Mouse (Mus musculus) gastrocnemius, postnatal 10 days (tissue): ENCODE results near the gene Dlgap3. TPM values are rescaled to one million over a fixed set of nuclear protein-coding genes. Genes with fewer than 3 reads are reported as not detected.

Experiments
- DNase-seq: peaks from one replicate; pipeline ENCODE4 v3.0.0; 2021; ENCODE audit warnings: mixed read lengths
- total RNA-seq, 2 experiments: library from RNA; stranded (reverse); gene quantifications; 2 replicates each; pipeline ENCODE4 v1.2.3; 2021

Dlgap3 gene
- total RNA-seq, 2 experiments from 2014 or later = 0.68 to 0.78 TPM

DNA sequence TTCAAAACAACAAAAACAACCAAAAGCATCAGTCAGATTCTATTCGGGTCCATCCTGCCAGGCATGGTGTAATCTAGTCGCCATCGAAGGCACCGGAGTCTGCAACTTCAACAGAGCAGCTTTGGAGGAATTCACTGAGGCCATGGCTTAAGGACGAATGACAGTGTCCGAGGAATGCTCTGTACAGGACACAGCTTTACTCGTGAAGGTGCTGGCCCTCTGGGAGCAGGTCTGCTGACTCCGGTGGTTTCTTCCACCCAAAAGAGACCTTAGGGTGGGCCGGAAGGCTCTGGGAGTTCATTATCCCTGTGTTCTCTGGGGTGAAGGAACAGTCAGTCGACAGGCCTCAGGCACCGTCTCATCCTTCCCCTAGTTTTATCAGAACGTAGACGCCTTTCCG is 92.6 kb downstream of the Dlgap3 start:
- DNase-seq = no peak

DNA sequence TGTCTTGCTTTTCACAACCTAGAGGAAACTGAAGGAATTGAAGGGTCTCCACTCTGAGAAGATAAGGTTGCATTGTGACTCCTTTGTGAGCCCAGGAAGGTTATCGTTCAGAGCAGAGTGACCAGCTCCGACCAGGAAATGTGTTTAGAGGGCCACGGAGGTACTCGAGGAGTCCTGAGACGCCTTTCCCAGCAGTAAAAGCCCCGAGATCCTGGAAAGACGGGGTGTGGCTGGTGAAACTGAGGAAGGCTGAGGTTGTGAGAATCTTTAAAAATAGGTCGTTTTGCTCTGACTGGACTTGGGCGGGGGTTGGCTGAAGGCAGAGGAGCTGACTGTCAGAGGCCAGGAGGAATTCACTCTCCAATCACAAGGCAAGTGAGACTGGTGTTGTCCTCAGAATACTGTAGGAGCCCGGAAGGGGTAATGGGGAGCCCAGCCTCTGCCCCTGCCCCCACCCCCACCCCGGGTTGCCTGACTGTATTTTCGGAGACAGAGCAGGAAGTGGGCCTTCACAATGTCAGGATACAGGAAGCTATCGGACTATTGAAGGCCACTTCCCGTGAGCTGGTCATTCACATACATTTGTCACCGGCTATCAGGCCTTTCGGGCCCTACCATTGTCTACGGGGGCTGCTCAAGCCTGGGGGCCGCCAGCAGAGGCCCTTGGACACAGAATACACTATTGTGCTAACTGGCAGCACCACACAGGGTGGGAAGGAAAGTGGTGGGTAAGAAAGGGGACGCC is 94.6 kb downstream of the Dlgap3 start:
- DNase-seq = no peak

DNA sequence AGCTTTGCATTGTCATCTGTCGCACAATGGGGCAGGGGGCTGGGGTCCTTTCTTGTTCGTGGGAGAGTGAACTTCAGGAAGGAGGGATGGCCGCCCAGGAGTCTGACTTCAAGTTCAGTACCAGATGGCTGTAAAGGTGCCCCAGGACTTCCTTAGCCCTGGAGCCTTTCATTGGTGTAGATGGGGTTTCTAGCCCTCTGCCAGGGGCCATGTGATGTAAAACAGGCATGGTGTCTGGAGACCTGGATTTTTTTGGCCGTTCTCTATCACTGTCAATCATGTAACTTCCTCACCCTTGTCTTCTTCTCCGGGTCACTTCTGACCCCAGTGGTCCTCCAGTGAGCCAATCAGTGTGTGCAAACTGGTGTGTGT is 95.2 kb downstream of the Dlgap3 start:
- DNase-seq = no peak

DNA sequence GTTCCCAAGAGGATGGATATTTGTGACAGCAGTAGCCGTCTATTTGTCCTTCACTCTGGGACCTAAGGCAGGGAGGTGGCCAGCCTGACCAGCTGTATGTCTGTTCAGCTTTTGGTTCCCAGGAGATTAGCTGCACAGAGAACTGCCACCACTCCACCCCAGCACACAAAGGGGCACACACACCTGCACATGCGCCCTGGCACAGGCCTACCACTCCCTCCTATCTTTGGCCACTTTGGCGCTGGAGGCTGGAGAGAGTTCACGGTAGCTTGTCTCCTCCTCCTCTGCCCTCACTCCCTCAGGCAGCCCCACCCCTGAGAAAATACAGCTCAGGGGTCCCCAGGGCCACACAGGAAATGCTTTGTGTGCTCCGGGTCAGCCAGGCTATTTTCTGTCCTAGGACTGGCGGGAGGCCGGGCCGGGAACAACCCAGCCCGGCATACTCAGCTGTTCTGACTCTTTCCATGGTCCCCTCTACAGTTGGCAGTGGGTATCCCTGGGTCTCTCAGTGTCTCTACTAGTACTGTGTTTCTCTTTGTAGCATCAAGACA is 109.5 kb downstream of the Dlgap3 start:
- DNase-seq = peak; percentile 29

DNA sequence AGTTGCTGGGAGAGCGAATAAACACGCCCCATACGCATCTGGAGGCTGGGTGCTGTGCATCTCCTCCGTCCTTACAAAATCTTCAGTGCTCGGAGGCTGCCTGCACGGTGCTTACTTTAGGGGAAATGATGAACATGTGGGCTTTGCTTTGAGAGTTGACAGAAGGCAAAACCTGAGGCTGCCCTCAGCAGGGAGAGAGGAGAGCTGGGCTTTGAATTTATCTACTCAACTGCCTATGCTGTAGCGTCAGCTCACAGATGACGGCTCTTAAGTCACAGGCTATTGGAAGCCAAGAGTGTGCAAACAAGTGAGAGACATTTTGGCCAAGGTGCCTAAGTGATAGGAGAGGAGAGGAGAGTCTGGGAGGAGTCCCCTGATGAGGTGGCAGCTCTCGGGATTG is 110.2 kb downstream of the Dlgap3 start:
- DNase-seq = no peak

Other genes with a start within 250 kb of the Dlgap3 start
- 10 to 100 TPM; 21.6 to 32.1 TPM for gene Zmym4, start 201.1 kb upstream of the Dlgap3 start, total RNA-seq
- gene Sfpq, start 147.9 kb upstream of the Dlgap3 start, total RNA-seq = 100 to 1,000 TPM in 1 of 2 experiments, 10 to 100 TPM in 1; 97.8 to 138 TPM
- 1 to 10 TPM; 3.8 to 5.3 TPM for gene Zmym1, start 108.1 kb upstream of the Dlgap3 start, total RNA-seq
- gene Zmym6, start 91.8 kb upstream of the Dlgap3 start, total RNA-seq = 1 to 10 TPM; 7.9 to 9.8 TPM
- 1 to 10 TPM; 1.1 to 1.5 TPM for gene Tmem35b, start 45.5 kb upstream of the Dlgap3 start, total RNA-seq
- 10 to 100 TPM; 29.1 to 32.7 TPM for gene Smim12, start 74.6 kb downstream of the Dlgap3 start, total RNA-seq
- 10 to 100 TPM; 12.7 to 16.1 TPM for gene Gja4, start 144.8 kb downstream of the Dlgap3 start, total RNA-seq
- not detected for gene Gjb3, start 161.6 kb downstream of the Dlgap3 start, total RNA-seq
- gene Gjb4, start 184.9 kb downstream of the Dlgap3 start, total RNA-seq = not detected
- under 1 TPM; 0.26 to 0.38 TPM for gene Gjb5, start 189.0 kb downstream of the Dlgap3 start, total RNA-seq